Mouse (Mus musculus) lung, embryonic 16.5 days (tissue): Measurements from ENCODE around the gene Bckdhb. TPM values are rescaled to one million over a fixed set of nuclear protein-coding genes. Genes with fewer than 3 reads are reported as not detected.

ENCODE experiments used
- ATAC-seq: fragments of 200-750 bp; cut with Nextera tagmentation; 2 replicates; pipeline ENCODE4 v1.8.0; 2017; ENCODE audit warnings: low read depth, mild to moderate bottlenecking, moderate library complexity
- H3K27ac ChIP-seq: fragments of 300-500 bp; sonication (generic); 2 replicates; pipeline ENCODE4 v1.5.1; 2014; ENCODE audit warnings: mild to moderate bottlenecking, control low read depth, low read length
- H3K27me3 ChIP-seq: fragments of 300-500 bp; sonication (generic); 2 replicates; pipeline ENCODE4 v1.6.1; 2014; ENCODE audit warnings: low read depth, low read length, mixed read lengths; ENCODE audit not compliant: control insufficient read depth, insufficient read depth
- H3K36me3 ChIP-seq: fragments of 300-500 bp; sonication (generic); 2 replicates; pipeline ENCODE4 v1.6.1; 2014; ENCODE audit warnings: low read length; ENCODE audit not compliant: control insufficient read depth, insufficient read depth
- H3K4me1 ChIP-seq: fragments of 300-500 bp; sonication (generic); replicated peaks from 2 replicates; pipeline ENCODE4 v1.6.1; 2014; ENCODE audit warnings: low read length, mixed read lengths; ENCODE audit not compliant: control insufficient read depth, insufficient read depth
- H3K4me2 ChIP-seq: fragments of 300-500 bp; sonication (generic); 2 replicates; pipeline ENCODE4 v1.6.1; 2014; ENCODE audit warnings: low read depth, low read length, control low read depth
- H3K4me3 ChIP-seq: fragments of 300-500 bp; sonication (generic); 2 replicates; pipeline ENCODE4 v1.5.1; 2014; ENCODE audit warnings: mild to moderate bottlenecking, low read length, control low read depth
- H3K9ac ChIP-seq: fragments of 300-500 bp; sonication (generic); 2 replicates; pipeline ENCODE4 v1.6.1; 2014; ENCODE audit warnings: low read length, control low read depth
- H3K9me3 ChIP-seq: fragments of 300-500 bp; sonication (generic); 2 replicates; pipeline ENCODE4 v1.6.1; 2016; ENCODE audit warnings: low read length; ENCODE audit not compliant: control insufficient read depth
- WGBS: fragments of 180-500 bp; shearing (Covaris S2); extraction: QIAGEN DNeasy Blood & Tissue Kit; methylation state at CpG from one replicate; pipeline ENCODE4 v1.1.7; 2014; 5-methylcytosine and 5-hydroxymethylcytosine counted together
- polyA plus RNA-seq: library from polyadenylated mRNA; unstranded; fragments of >200 nt; fragmentation: Nextera tagmentation; extraction: Ambion mirVana; gene quantifications from 2 replicates; pipeline ENCODE4 v1.2.1, GENCODE M21; 2015

Gene Bckdhb
- polyA plus RNA-seq, 1 experiment from 2014 or later = 33.9 TPM

GRCm38 (mm10) chr9:83951336-83951735, 26.4 kb downstream of the Bckdhb start:
- Histone ChIP-seq H3K27ac (no peak overlapping the region), H3K4me3 (no peak overlapping the region), H3K4me1 (no peaks in the 10 kb centered on the region), H3K36me3 (no peaks in the 10 kb centered on the region), H3K27me3 (no peaks in the 10 kb centered on the region), H3K9me3 (no peaks in the 10 kb centered on the region), H3K4me2 (no peak overlapping the region), H3K9ac (no peak overlapping the region)
- no peak for ATAC-seq
- 64% methylated on average over 4 of the region's 4 CpGs for WGBS

- no peaks in the 10 kb centered on the region for H3K36me3 ChIP-seq
- H3K4me1 ChIP-seq = no peaks in the 10 kb centered on the region
- no peaks in the 10 kb centered on the region for H3K9me3 ChIP-seq
- H3K4me2 ChIP-seq = no peak overlapping the region
- H3K27ac ChIP-seq = no peak overlapping the region
- no peak overlapping the region for H3K9ac ChIP-seq
- H3K4me3 ChIP-seq = no peak overlapping the region
- peak; percentile 83 for ATAC-seq
- WGBS = 50% methylated on average over 15 of the region's 15 CpGs
- H3K27me3 ChIP-seq = no peaks in the 10 kb centered on the region
Measured at GRCm38 (mm10) chr9:83956632-83957314, 31.8 kb downstream of the Bckdhb start.

- WGBS = 55% methylated on average over 10 of the region's 10 CpGs
- Histone ChIP-seq H3K36me3 (no peaks in the 10 kb centered on the region), H3K4me1 (peaks cover 6% of the 10 kb centered on the region; the same call in 1 of the 2 replicates), H3K27ac (no peak overlapping the region), H3K4me2 (no peak overlapping the region), H3K9me3 (no peaks in the 10 kb centered on the region), H3K4me3 (no peak overlapping the region), H3K9ac (no peak overlapping the region), H3K27me3 (no peaks in the 10 kb centered on the region)
- ATAC-seq = no peak
Measured at GRCm38 (mm10) chr9:83962098-83963086, 37.4 kb downstream of the Bckdhb start.

- Histone ChIP-seq H3K27ac (no peak overlapping the region), H3K4me1 (peaks cover 6% of the 10 kb centered on the region; the same call in 1 of the 2 replicates), H3K4me3 (no peak overlapping the region), H3K36me3 (no peaks in the 10 kb centered on the region), H3K9ac (no peak overlapping the region), H3K9me3 (no peaks in the 10 kb centered on the region), H3K4me2 (no peak overlapping the region), H3K27me3 (no peaks in the 10 kb centered on the region)
- WGBS = 83% methylated on average over 10 of the region's 10 CpGs
- ATAC-seq = no peak
Measured at GRCm38 (mm10) chr9:83963296-83963695, 38.4 kb downstream of the Bckdhb start.

- Histone ChIP-seq H3K27ac (no peak overlapping the region), H3K4me3 (no peak overlapping the region), H3K9ac (no peak overlapping the region), H3K4me2 (no peak overlapping the region), H3K27me3 (no peaks in the 10 kb centered on the region), H3K36me3 (no peaks in the 10 kb centered on the region), H3K9me3 (no peaks in the 10 kb centered on the region), H3K4me1 (peaks cover 6% of the 10 kb centered on the region; the same call in 1 of the 2 replicates)
- no peak for ATAC-seq
- 76% methylated on average over 4 of the region's 4 CpGs for WGBS
Measured at GRCm38 (mm10) chr9:83964376-83964775, 39.4 kb downstream of the Bckdhb start.

GRCm38 (mm10) chr9:83967439-83968050, 42.6 kb downstream of the Bckdhb start:
- Histone ChIP-seq H3K27ac (no peak overlapping the region), H3K4me3 (no peak overlapping the region), H3K27me3 (no peaks in the 10 kb centered on the region), H3K4me2 (no peak overlapping the region), H3K9me3 (no peaks in the 10 kb centered on the region), H3K36me3 (no peaks in the 10 kb centered on the region), H3K9ac (no peak overlapping the region), H3K4me1 (peaks cover 1% of the 10 kb centered on the region; the same call in 1 of the 2 replicates)
- WGBS = 83% methylated on average over 9 of the region's 9 CpGs
- no peak for ATAC-seq

- Histone ChIP-seq H3K9me3 (no peaks in the 10 kb centered on the region), H3K9ac (no peak overlapping the region), H3K4me2 (no peak overlapping the region), H3K4me1 (no peaks in the 10 kb centered on the region), H3K27ac (no peak overlapping the region), H3K36me3 (no peaks in the 10 kb centered on the region), H3K27me3 (no peaks in the 10 kb centered on the region), H3K4me3 (no peak overlapping the region)
- WGBS = 80% methylated on average over 7 of the region's 7 CpGs
- no peak for ATAC-seq
Measured at GRCm38 (mm10) chr9:83969326-83969725, 44.4 kb downstream of the Bckdhb start.

- H3K27ac ChIP-seq = no peak overlapping the region
- ATAC-seq = no peak
- H3K36me3 ChIP-seq = no peaks in the 10 kb centered on the region
- 65% methylated on average over 2 of the region's 2 CpGs for WGBS
- H3K4me1 ChIP-seq = no peaks in the 10 kb centered on the region
- H3K9me3 ChIP-seq = no peaks in the 10 kb centered on the region
- no peaks in the 10 kb centered on the region for H3K27me3 ChIP-seq
- H3K4me3 ChIP-seq = no peak overlapping the region
- no peak overlapping the region for H3K4me2 ChIP-seq
- no peak overlapping the region for H3K9ac ChIP-seq
Measured at GRCm38 (mm10) chr9:83973467-83973866, 48.5 kb downstream of the Bckdhb start.

- Histone ChIP-seq H3K36me3 (no peaks in the 10 kb centered on the region), H3K9me3 (0 out of 2 replicates have a peak, but pooled peaks cover 4% of the 10 kb centered on the region), H3K27me3 (no peaks in the 10 kb centered on the region), H3K9ac (no peak overlapping the region), H3K27ac (no peak overlapping the region), H3K4me2 (no peak overlapping the region), H3K4me3 (no peak overlapping the region), H3K4me1 (no peaks in the 10 kb centered on the region)
- no peak for ATAC-seq
- WGBS = 73% methylated on average over 2 of the region's 2 CpGs
Measured at GRCm38 (mm10) chr9:83975811-83976210, 50.9 kb downstream of the Bckdhb start.
